In genomic region chr2:35700966-35701365, GRCm38 (mm10) we compare ENCODE assay signal across 19 mouse cellular contexts.
A peak's percentile ranks its signal among the peaks of the same experiment; 100 is the strongest.
DNase-seq lines count a peak whose midpoint lies in the region; ATAC-seq and TF ChIP-seq lines count a peak whose summit lies in the region.
"Had no signal": no experiment of that assay in that cellular context is flagged by ENCODE, and none has a peak within 500 bp of the region (broad histone marks: within the 10 kb centered on the region; RNA-seq: fewer than 3 reads in every experiment).

No protein-coding gene starts in this region.

- peaks cover 3% of the 10 kb centered on the region for H3K4me1 ChIP-seq in liver, adult 2 months (ENCODE audit: control insufficient read depth, insufficient read depth, low read length)
- H3K4me1 ChIP-seq in liver, embryonic 11.5 days (replicated peaks; ENCODE audit: control insufficient read depth, insufficient read depth, low read length), result peaks cover 17% of the 10 kb centered on the region
- H3K4me1 ChIP-seq in heart, embryonic 13.5 days, result peaks cover 94% of the 10 kb centered on the region
- peaks cover 29% of the 10 kb centered on the region for H3K4me1 ChIP-seq in small intestine, adult 2 months (ENCODE audit: control insufficient read depth, insufficient read depth, insufficient read length, low read length)

- no peak overlapping the region for H3K4me3 ChIP-seq in liver, adult 2 months (ENCODE audit: insufficient read depth, low read depth, low read length)
- no peak overlapping the region for H3K4me3 ChIP-seq in liver, embryonic 11.5 days (ENCODE audit: low read depth, low read length)
- no peak overlapping the region for H3K4me3 ChIP-seq in heart, embryonic 13.5 days
- H3K4me3 ChIP-seq in small intestine, adult 2 months (ENCODE audit: low read depth, low read length), result no peak overlapping the region

- H3K9ac ChIP-seq in liver, adult 2 months (ENCODE audit: low read depth, low read length), result no peak overlapping the region
- H3K9ac ChIP-seq in liver, embryonic 11.5 days (ENCODE audit: low read depth, low read length), result no peak overlapping the region
- no peak overlapping the region for H3K9ac ChIP-seq in heart, embryonic 13.5 days
- H3K9ac ChIP-seq: liver, embryonic 14.5 days had no signal

- TF ChIP-seq POLR2A in liver, adult 2 months (IDR thresholded peaks at IDR 0.05; ENCODE audit: extremely low read depth, insufficient read depth, low read length), result no peak
- TF ChIP-seq POLR2A in small intestine, adult 2 months (IDR thresholded peaks at IDR 0.05; ENCODE audit: low read depth, low read length), result no peak

- no peak overlapping the region for H3K4me2 ChIP-seq in liver, embryonic 11.5 days
- H3K4me2 ChIP-seq in heart, embryonic 13.5 days, result no peak overlapping the region

- no peaks in the 10 kb centered on the region for H3K36me3 ChIP-seq in liver, adult 2 months (ENCODE audit: control insufficient read depth, insufficient read depth, low read length)
- no peaks in the 10 kb centered on the region; the same call in 1 of the 2 replicates for H3K36me3 ChIP-seq in liver, embryonic 11.5 days (ENCODE audit: control insufficient read depth, insufficient read depth, low read length)
- peaks cover 19% of the 10 kb centered on the region for H3K36me3 ChIP-seq in heart, embryonic 13.5 days
- H3K36me3 ChIP-seq in small intestine, adult 2 months (ENCODE audit: control insufficient read depth, insufficient read depth, low read length), result peaks cover 5% of the 10 kb centered on the region

- H3K27me3 ChIP-seq in liver, adult 2 months (ENCODE audit: control insufficient read depth, insufficient read depth, low read length), result no peaks in the 10 kb centered on the region
- H3K27me3 ChIP-seq in liver, embryonic 11.5 days (replicated peaks; ENCODE audit: control insufficient read depth, insufficient read depth, low read length), result no peaks in the 10 kb centered on the region
- H3K27me3 ChIP-seq in heart, embryonic 13.5 days (replicated peaks), result no peaks in the 10 kb centered on the region
- H3K27me3 ChIP-seq in small intestine, adult 2 months (ENCODE audit: control insufficient read depth, insufficient read depth, low read length), result no peaks in the 10 kb centered on the region
- H3K27me3 ChIP-seq: Patski had no signal

- DNase-seq in heart, adult 18-20 months, result peak; percentile 37 to 55
- no peak for DNase-seq in heart, postnatal 4 days
- no peak for DNase-seq in liver, adult 2 months (ENCODE audit: extremely low read depth, low read depth, low spot score)
- no peak for DNase-seq in liver, embryonic 11.5 days (ENCODE audit: low spot score)
- no peak for DNase-seq in layer of hippocampus, postnatal 36 days
- DNase-seq: adrenal gland, postnatal 36 days; cerebellum, adult 9-10 months; kidney, adult 18-20 months; kidney, postnatal 25 days; layer of hippocampus, adult 9-11 months; right cerebral cortex, adult 18-20 months; thymus, postnatal 14 days had no signal

- ATAC-seq in liver, embryonic 11.5 days (replicated peaks; ENCODE audit: low FRiP score), result no peak
- ATAC-seq in heart, embryonic 13.5 days (ENCODE audit: extremely low read depth, insufficient number of reproducible peaks, low FRiP score, low TSS enrichment), result no peak
- no peak for ATAC-seq in CD4-positive, CD25-positive, alpha-beta regulatory T cell, adult 4 months
- ATAC-seq: activated CD4-positive, CD25-positive, alpha-beta regulatory T cell, adult 4 months; forebrain, embryonic 16.5 days; Patski had no signal

- WGBS in liver, adult 2 months, result 89% methylated on average over 2 of the region's 2 CpGs
- WGBS in liver, embryonic 11.5 days, result 85% methylated on average over 2 of the region's 2 CpGs
- 56% methylated on average over 2 of the region's 2 CpGs for WGBS in heart, embryonic 13.5 days
- 68% methylated on average over 2 of the region's 2 CpGs for WGBS in small intestine, adult 2 months

- peak overlapping the region; percentile 13; the same call in 1 of the 2 replicates for H3K27ac ChIP-seq in liver, adult 2 months (replicated peaks; ENCODE audit: insufficient read depth, low read depth, low read length)
- H3K27ac ChIP-seq in liver, embryonic 11.5 days (ENCODE audit: low read depth, low read length), result no peak overlapping the region
- H3K27ac ChIP-seq in heart, embryonic 13.5 days (replicated peaks), result peak overlapping the region; percentile 65
- peak overlapping the region; percentile 28 for H3K27ac ChIP-seq in small intestine, adult 2 months (ENCODE audit: insufficient read depth, low read depth, low read length)
- H3K27ac ChIP-seq: liver, embryonic 14.5 days had no signal

- no peaks in the 10 kb centered on the region for H3K9me3 ChIP-seq in liver, embryonic 11.5 days (ENCODE audit: control insufficient read depth, low read length)
- no peaks in the 10 kb centered on the region for H3K9me3 ChIP-seq in heart, embryonic 13.5 days

- peaks cover 16% of the 10 kb centered on the region; the same call in 1 of the 2 replicates for H3K79me2 ChIP-seq in liver, adult 2 months (ENCODE audit: control insufficient read depth, insufficient read depth, low read length)

- TF ChIP-seq CTCF in liver, adult 2 months (IDR thresholded peaks at IDR 0.05; ENCODE audit: low read depth, low read length), result no peak
- TF ChIP-seq CTCF in small intestine, adult 2 months (IDR thresholded peaks at IDR 0.05; ENCODE audit: extremely low read depth, insufficient read length, insufficient replicate concordance, low read depth, low read length), result no peak

Comparison
In these comparisons a context has a peak if more than half of its experiments do, and no peak if none do; other contexts are left out.
1. DNase-seq: peak in heart, adult 18-20 months (2 of 2); none in heart, postnatal 4 days (single experiment), liver, adult 2 months (single experiment), liver, embryonic 11.5 days (single experiment) and layer of hippocampus, postnatal 36 days (0 of 2).